Mouse (Mus musculus) common myeloid progenitor, adult 5-6 weeks (primary cell): ENCODE results near the gene Mrpl49. TPM values are rescaled to one million over a fixed set of nuclear protein-coding genes. Genes with fewer than 3 reads are reported as not detected.

Experiments used
- ATAC-seq: replicated peaks from 2 replicates; pipeline ENCODE4 v1.8.0; 2016; ENCODE audit warnings: low read depth, mild to moderate bottlenecking, moderate TSS enrichment, inconsistent platforms; ENCODE audit not compliant: poor library complexity, severe bottlenecking
- total RNA-seq: library from RNA; stranded (forward); fragments of 200-1000, 187-1606 nt; gene quantifications from 2 replicates; pipeline ENCODE4 v1.2.3, GENCODE M21; 2017

Mrpl49 gene
- total RNA-seq, 1 experiment from 2014 or later: 35.8 TPM

GRCm38 (mm10) chr19:6042293-6042692, 15.3 kb downstream of the Mrpl49 start:
- no peak for ATAC-seq

DNA sequence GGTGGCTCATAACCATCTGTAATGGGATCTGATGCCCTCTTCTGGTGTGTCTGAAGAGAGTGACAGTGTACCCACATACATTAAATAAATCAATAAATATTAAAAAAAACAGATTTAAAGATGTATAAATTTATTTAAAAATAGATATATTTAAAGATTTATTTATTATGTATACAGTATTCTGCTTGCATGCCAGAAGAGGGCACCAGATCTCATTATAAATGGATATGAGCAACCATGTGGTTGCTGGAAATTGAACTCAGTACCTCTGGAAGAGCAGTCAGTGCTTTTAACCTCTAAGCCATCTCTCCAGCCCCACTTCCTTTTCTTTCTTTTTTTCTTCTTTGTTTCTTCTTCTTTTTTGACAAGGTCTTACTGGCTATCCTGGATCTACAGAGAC, 17.6 kb downstream of the Mrpl49 start:
- no peak for ATAC-seq

GRCm38 (mm10) chr19:6038326-6038725, 19.3 kb downstream of the Mrpl49 start:
- ATAC-seq: no peak

DNA sequence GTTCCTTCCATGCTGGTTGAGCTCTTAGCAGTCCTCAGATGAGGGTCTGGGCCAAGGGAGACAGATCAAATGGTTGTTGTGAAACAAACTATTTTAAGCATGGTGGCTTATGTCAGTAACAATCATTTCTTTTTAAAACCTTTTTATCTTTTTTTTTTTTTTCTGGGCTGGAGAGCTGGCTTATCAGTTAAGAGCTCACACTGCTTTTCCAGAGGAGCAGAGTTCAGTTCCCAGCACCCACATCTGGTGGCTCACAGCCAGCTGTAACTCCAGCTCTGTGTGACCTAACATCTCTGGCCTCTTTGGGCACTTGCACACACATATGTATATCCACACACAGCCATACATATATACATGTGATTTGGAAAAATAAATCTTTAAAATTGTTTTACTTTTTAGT, 19.9 kb downstream of the Mrpl49 start:
- no peak for ATAC-seq

GRCm38 (mm10) chr19:6035966-6036585, 21.5 kb downstream of the Mrpl49 start:
- ATAC-seq: no peak

DNA sequence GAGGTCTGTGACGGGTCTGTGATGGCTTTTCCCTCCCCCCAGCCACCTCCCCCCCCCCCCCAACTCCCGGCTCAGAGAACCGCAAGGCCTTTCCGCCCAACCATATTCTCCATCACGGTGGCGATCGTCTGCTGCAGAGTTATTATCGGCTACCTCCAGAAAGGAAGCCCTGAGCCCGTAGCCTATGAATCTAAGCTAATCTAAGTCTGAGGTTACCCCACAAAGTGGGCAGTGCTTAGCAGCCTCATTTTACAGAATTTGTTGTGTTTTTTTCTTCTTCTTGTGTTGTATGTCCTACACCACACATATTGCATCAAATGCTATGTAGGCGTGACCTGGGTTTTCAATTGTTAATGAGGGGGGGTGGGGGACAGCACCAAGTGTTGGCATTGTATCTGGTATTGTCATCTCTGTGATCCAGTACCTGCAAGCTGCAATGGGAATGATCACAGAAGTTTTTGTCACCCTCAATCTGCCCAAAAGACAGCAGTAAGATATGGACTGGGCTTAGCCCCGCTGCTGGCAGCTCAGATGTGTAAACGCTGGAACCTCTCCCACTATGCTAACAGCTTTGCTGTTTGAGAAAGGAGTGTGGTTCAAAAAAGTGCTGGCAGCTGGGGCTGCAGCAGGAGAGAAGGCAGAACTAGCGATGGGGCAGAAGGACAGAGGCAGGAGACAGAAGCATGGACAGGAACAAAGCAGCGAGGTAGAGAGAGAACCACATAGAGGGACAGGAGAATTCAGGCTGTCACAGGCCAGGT, 26.9 kb downstream of the Mrpl49 start:
- ATAC-seq: no peak

GRCm38 (mm10) chr19:6029426-6029825, 28.2 kb downstream of the Mrpl49 start:
- no peak for ATAC-seq

- no peak for ATAC-seq
These were observed 28.6 kb downstream of the Mrpl49 start for GRCm38 (mm10) chr19:6028991-6029390.

GRCm38 (mm10) chr19:6023930-6024329, 33.7 kb downstream of the Mrpl49 start:
- ATAC-seq: no peak

DNA sequence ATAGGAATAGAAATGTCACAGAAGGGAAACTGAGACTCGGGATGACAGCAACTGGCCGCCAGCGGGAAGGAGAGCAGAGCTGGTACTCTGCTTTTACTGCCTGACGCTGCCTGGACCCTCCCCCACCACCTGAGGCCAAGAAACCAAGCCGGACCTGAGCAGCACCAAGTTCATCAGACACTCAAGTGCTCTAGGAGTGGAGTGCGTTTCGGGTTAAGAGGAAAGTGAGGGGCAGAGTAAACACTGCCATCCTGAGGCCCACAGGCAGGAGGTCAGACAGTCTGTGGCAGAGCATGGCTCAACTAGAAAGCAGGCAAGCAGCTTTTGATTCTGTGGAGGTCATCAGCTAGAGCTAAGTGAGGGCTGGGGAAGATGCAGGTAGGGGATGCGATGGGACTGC, 34.5 kb downstream of the Mrpl49 start:
- no peak for ATAC-seq

GRCm38 (mm10) chr19:6020276-6020675, 37.3 kb downstream of the Mrpl49 start:
- ATAC-seq: no peak

GRCm38 (mm10) chr19:6018142-6019089, 39.2 kb downstream of the Mrpl49 start:
- peak; percentile 53 for ATAC-seq

DNA sequence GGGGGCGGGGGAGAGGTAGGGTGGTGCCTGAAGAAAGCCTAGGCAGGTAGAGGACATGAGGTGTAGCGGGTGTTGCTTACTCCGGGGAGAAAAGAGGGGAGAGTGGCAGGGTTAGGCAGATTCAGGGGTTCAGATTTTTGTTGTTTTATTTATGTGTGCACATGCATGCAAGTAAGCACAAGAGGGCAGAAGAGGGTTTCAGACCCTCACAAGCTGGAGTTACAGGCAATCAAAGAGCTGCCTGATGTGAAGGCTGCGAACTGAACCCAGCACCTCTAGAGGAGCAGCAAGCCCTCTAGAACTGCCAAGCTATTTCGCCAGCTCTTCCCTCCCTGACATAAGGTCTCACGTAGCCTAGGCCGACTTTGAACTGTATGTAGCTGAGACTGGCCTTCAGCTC, 41.1 kb downstream of the Mrpl49 start:
- ATAC-seq: no peak

DNA sequence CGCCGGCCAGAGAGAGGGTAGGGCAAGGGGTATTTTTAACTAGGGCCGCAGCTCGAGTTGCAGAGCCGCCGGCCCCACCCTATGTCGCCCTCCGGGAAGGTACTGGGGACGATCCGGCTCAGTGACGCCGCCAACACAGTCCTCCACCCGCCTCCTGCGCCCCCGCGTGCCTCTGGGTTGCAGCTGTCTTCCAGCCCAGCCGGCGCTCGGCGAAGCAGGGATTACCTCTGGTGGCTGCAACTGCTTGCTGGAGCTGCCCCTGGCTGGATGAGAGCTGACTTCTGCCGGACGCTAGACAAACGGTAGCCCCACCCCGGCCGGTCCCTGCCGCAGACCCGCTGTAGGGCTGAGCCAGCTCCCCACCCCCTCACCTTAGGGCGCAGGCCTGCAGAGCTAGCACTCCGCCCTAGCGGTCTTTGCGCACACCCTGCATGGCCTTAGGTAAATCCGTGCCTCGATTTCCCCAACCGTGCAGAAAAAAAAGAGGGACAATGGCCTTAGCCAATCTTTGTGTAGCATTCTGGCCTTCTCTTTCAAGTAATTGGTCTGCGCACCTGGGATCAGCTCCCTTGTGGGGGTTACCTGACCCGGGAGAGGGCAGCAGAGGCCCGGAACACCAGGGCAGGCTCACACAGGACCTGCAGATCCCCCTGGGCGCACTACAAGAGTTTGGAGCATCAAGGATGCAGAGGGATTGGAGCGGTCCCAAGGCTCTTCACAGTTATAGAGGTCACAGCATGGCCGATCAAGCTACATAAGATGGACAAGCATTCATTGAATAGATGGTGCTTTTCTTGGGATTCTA, 41.9 kb downstream of the Mrpl49 start, which contains the start of gene Capn1:
TSS of gene Capn1 (minus strand) at position 387 of the 805 bp plus-strand sequence.
- ATAC-seq: peak; percentile 62

GRCm38 (mm10) chr19:6014991-6015510, 42.5 kb downstream of the Mrpl49 start:
- peak; percentile 64 for ATAC-seq

DNA sequence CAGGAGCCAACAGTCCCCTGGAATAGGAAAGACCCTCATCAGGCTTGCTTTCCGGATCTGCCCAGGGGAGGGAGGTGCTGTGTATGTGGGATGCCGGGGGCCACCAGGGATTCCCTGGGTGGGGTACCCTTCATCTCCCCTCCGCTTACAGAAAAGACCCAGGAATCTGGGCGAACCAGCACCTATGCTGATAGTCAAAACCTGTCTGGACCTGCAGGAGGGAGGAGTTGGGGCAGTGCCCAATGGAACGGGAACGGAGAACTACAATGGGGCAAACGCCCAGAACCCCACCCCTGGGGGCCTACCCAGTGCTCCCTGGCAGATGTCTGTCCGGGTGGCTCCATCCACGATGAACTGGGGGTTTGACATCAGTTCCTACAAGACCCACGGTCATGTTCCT, 43.9 kb downstream of the Mrpl49 start:
- ATAC-seq: no peak

GRCm38 (mm10) chr19:6009137-6009536, 48.4 kb downstream of the Mrpl49 start:
- ATAC-seq: no peak

DNA sequence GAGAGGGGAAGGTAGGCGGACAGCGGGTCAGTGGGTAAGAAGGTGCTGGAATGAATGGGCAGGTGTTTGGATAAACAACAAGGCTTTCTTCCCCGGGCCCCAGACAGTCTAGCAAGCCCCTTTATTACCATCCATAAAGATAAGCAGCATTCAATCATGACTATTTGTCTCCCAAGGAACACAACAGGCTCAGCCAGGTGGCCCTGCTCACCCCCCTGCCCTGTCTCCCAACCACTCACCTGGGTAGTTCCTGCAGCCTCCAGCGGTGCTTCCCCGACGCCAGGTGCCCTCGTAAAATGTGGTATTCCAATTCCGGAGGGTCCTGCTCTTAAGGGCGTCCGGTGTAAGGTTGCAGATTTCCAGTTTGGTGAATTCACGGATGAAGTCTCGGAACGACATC, 50.6 kb downstream of the Mrpl49 start:
- no peak for ATAC-seq

DNA sequence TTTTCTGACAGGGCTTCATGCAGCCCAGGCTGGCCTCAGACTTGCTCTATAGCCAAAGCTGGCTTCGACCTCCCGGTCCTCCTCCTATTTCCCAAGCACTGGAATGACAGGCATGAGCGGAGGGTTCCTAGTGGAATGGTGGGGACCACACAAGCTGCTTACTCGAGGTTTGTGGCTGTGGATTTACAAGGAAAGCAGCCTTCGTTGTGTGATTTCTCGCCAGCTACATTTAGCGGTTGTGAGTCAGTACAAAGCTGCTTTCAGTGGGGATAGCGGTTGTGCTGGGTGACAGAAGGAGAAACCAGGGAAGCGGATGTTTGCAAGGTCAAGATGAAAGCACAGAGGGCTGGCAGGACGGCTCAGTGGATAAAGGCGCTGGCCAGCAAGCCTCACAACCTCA, 52.0 kb downstream of the Mrpl49 start:
- no peak for ATAC-seq
